In genomic region chr1:159842876-159843275, GRCm38 (mm10) we compare ENCODE assay signal across 10 mouse cellular contexts.
"Had no signal": no experiment of that assay in that cellular context is flagged by ENCODE, and none has a peak within 500 bp of the region (broad histone marks: within the 10 kb centered on the region; RNA-seq: fewer than 3 reads in every experiment).

No protein-coding gene starts in this region.

- ATAC-seq: midbrain, embryonic 13.5 days; midbrain, embryonic 15.5 days had no signal

- DNase-seq: lung, adult 18-20 months; lung, embryonic 14.5 days; lung, postnatal 10 days; lung, postnatal 4 days; right cerebral cortex, postnatal 14 days; thymus, adult 18-20 months; thymus, postnatal 14 days; thymus, postnatal 36 days had no signal
